Mouse (Mus musculus): ENCODE data around the gene Tdrd6. TPM values are rescaled to one million over a fixed set of nuclear protein-coding genes. Genes with fewer than 3 reads are reported as not detected.

Gene Tdrd6
- total RNA-seq (2017) = 0.12 TPM in 1 of 2 replicates, not detected in the other

DNA sequence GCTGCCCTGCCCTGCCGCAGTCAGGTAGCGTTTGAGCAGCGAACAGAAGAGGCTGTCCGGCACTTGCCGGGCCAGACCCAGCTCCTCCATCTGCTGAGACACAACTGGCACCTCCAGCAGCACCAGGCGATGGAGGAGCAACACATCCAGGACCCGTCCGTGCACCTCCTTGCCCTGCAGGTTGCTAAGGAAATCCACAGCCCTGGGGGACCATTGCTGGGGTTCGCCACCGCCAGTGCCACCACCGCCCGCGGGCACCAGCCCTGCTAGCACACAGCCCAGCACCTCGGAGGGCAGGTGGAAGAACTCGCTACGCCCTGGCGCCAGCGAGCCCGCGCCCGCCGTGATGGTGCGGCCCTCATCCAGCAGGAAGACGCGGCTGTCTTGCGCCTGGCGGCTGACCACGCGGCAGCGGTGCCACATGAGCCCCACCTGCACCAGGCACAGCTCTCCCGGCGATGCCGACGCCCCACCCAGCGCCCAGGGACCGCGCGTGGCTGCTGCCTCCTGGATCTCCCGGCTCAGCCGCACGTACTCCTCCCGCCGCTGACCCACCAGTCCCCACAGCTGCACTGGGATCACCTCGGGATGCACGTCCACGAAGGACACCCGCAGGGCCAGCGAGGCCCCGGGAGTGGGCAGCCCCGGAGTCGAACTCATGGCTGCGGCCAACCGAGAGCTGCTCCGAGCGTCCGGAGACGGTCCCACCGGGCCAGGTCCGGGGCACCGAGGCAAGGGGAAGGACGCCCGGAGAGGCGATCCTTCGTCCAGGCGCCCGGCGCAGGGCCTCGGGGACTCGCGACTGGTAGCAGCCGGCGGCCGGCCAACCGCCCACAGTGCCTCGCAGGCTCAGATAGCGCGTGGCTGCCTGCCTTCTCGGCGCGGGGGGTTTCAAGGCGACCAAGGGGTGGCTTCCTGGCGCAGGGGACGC, at the start of gene Tdrd6:
Gene Tdrd6 (minus strand): TSS at position 804 of the 931 bp plus-strand sequence.
- ATAC-seq (ENCODE audit: extremely low read depth, insufficient number of reproducible peaks, low FRiP score, poor library complexity, severe bottlenecking) = no peak

DNA sequence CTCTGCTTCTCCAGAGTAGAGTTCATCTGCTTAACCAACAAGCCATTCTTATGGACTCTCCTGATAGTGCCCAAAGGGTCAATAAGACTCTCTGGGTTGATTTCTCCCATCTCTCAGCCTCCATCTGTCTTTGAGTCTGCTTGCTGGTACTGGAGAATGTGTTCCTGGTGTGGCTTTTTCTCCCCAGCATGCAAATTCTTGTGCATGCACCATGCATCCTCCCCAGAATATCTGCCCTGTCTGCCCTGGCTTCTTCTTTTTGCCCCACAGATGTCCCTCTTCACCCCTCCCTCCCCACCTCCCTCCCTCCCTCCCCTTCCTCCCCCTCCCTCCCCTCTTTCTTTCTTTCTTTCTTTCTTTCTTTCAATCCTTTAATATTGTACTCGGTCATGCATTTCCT, 47.2 kb upstream of the Tdrd6 start:
- ATAC-seq (ENCODE audit: extremely low read depth, insufficient number of reproducible peaks, low FRiP score, poor library complexity, severe bottlenecking) = peak; percentile 58; the same call in 1 of the 2 replicates

DNA sequence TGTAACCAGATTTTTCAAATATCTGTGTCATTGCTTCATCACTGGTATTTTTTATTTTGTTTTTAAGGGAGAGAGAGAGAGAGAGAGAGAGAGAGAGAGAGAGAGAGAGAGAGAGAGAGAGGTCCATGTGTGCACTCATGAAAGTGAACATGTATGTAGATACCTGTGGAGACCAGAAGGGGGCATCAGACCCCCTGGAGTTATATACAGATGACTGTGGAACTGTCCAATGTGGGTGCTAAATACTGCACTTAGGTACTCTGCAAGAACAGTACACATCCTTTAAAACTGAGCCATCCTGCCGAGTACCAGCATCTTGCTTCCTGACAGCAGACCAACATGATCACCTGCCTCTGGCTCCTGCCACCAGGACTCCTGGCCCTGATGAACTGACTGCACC, 46.1 kb upstream of the Tdrd6 start:
- ATAC-seq (ENCODE audit: extremely low read depth, insufficient number of reproducible peaks, low FRiP score, poor library complexity, severe bottlenecking) = peak; percentile 33; the same call in 1 of the 2 replicates

DNA sequence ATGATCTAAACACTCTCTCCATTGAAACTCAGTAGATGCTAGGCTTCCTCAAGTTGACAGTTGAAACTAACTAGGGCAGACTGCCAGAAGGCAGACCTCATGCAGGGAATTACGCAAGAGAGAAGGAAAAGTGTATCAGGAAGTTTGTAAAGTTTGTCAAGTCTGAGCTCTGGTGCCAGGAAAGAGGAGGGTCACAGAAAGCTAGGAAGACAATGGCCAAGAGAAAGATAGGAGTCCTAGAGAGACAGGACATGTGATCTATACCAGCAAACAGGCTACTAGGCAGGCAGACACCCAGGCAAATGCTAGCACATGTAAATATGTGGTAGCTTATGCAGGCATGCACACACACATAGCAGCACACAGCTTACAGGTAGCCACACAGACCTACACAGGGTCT, 45.1 kb upstream of the Tdrd6 start:
- no peak for ATAC-seq (ENCODE audit: extremely low read depth, insufficient number of reproducible peaks, low FRiP score, poor library complexity, severe bottlenecking)

DNA sequence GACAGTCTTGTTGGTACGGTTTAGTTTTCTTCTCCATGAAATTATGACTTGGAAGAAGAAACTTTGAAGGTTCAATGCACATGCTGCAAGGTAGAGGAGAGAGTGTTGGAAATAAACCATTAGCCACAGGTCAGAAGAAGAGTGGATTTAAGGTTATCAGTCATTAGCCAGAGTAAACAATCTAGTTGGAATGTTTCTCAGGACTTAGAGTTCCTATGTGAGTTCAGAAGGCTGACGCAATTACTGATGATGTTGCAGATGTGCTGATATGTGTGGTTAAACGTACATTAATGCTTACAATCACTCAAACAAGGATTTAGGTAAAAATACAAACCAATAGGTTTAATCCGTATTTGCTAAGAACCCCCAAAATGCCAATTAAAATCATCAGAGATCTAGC, 41.8 kb upstream of the Tdrd6 start:
- no peak for ATAC-seq (ENCODE audit: extremely low read depth, insufficient number of reproducible peaks, low FRiP score, poor library complexity, severe bottlenecking)

DNA sequence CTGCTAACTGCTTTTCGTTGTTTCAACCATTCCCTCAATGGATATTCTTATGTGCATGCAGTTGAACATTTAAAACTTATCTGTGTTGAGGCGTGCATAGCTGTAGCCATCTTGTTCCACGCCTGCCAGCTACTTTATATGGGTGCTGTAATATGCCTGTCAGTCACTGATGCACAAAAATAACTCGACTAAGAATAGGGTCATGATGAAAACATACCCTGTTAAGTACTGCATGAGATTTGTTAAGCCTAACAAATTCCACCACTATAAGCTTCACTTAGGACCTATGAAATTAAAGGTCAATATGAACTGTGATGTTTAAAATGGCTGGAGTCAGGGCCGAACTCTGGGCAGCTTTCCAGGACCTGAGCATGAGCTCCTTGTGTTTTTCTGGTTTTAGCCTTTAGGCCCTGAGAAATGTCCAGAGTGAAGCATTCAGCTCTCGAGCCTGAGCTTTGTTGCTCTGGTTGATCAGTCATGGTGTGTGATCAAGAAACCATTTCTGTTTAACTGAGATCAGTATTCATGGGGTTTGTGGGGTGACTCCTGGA, 39.1 kb upstream of the Tdrd6 start:
- no peak for ATAC-seq (ENCODE audit: extremely low read depth, insufficient number of reproducible peaks, low FRiP score, poor library complexity, severe bottlenecking)

DNA sequence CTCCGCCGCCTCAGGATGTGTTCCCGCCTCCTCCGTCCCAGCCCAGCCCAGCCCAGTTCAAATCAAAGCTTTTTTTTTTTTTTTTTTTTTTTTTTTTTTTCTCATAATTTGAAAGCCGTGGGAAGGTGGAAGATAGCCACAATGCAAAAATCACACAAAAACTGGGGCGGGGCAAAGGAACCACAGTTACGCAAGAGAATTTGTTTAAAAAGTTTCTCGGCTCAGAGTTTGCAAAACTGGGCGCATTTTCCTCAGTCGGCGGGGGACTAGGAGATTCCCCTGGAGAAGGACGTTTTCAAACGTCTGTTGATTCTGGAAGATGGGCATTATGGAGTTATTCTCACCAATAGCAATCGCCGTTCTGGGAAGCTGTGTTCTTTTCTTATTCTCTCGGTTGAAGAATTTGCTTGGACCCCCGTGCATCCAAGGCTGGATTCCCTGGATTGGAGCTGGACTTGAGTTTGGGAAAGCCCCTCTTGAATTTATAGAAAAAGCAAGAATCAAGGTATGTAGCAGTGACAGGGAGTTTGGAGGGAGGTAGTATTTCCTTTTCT, 37.3 kb upstream of the Tdrd6 start, which contains the start of gene Cyp39a1:
Gene Cyp39a1 (plus strand): TSS at position 136 of the 554 bp plus-strand sequence.
- ATAC-seq (ENCODE audit: extremely low read depth, insufficient number of reproducible peaks, low FRiP score, poor library complexity, severe bottlenecking) = no peak

DNA sequence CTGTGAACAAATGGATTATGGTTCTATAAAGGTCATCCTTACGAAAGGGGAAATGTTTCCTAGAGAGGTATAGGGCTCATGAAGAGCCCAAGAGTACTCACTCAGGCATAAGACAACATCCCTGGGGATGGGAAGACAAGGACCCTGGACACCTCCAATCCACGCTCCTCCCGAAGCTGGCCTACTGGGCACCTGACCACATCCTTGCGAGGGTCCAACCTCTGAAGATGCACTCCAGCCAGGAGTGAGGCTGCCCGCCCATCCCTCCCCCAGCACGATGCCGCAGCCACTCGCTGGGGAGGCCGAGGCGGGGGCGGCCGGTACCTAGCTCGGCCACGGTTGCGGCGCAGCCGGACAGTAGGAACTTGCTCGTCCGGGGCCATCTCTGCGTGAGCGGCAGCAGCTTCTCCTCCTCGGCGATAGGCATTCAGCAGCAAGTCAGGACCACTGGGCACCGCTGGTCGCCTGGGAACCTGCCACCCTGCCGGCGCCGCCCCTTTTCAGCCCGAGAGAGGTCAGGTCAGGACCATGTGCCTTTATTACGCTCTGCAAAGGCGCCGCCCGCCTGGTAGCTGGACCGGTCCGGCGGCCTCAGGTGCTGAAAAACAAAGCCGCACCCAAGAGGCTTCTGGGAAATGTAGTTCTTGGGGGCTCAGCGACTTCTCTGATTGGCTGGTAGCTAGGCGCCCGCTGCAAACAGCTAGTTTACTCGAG, 36.6 kb upstream of the Tdrd6 start, which contains the start of gene Slc25a27:
Gene Slc25a27 (minus strand): TSS at position 639 of the 714 bp plus-strand sequence.
- peak; percentile 96 for ATAC-seq (ENCODE audit: extremely low read depth, insufficient number of reproducible peaks, low FRiP score, poor library complexity, severe bottlenecking)

DNA sequence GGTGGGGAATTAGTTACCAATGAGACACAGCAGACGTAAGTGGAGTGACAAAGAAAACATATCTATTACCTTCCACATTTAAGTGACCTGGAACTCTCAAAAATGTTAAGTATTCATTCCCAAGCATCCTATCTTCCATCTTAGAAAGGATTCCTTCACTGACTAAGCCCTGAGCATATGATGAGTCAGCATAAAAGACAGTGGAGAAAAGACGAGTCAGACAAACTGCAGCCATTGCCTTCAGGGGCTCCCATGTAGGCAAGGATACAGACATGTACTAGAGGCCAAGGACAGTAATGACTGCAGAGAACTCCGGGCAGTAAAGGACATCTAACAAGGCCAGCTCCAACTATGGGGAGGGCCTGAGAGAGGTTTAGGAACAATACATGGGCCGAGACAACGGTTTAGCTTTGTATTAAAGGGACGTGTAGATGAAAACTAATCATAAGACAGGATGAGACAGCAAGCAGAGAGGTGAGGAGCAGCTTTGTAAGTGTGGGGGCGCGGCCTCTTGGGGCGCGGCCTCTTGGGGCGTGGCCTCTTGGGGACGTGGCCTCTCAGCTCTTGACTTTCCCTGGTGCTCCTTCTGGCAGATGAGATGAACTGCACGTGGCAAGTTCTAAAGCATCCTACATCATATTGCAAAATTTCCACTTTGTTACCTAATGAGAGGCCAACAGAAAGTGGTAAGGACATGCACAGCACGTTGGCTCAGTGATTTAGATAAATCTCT, 21.4 kb upstream of the Tdrd6 start:
- no peak for ATAC-seq (ENCODE audit: extremely low read depth, insufficient number of reproducible peaks, low FRiP score, poor library complexity, severe bottlenecking)

DNA sequence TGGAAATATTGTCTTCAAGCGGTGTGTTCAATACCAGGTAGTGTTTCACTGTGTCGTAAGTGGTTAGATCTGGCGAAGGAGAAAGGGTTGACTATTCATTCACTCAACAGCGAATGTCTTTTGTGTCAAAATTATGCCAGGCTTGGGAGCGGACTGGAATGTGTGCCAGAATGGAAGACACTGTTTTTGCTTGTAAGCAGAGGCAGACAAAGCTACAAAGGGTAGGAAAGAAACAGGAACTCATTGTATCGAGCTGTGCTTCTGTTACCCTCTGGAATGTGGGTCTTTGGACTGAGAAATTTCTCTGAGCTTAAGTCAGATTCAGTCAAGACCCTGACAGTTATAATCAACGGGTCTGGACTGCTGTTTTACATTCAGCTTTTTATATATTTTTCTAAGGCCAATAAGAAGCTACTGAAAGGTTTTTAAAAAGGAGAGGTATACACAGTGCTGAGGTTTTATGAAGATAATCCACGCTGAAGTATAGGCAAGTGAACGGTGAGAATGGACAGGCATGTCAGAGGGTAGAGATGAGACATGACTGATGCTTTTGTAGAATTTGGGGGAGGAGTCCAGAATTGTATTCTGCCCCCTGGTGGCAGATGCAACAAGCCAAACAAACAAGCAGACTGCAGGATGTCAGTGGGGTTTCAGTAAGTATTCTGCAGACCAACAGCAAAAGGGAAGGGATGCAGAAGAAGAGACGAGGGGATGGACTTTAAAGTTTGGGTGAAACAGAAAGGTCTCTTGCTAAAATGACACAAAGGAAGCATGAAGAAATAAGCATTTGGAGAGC, 19.7 kb upstream of the Tdrd6 start:
- 0 out of 2 replicates have a peak, but pooled peaks have one; percentile 33 for ATAC-seq (ENCODE audit: extremely low read depth, insufficient number of reproducible peaks, low FRiP score, poor library complexity, severe bottlenecking)

DNA sequence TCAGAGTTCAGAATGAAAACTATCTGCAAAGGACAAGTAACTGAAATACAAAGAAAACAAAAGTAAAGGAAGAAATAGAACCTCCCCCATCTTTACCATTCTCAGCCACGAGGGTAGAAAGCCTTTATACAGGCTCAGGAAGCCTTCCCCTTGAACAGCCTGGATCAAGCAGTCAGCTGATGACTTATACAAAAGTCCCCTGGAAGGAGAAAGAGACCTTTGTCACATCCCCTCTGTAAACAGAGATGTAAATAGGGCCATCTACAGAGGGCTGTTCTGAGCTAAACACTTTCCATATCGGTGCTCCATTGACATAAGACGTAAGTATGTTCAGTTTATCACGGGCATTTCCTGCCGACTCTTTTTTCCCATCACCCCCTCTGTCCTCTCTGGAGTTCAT, 16.8 kb upstream of the Tdrd6 start:
- no peak for ATAC-seq (ENCODE audit: extremely low read depth, insufficient number of reproducible peaks, low FRiP score, poor library complexity, severe bottlenecking)

DNA sequence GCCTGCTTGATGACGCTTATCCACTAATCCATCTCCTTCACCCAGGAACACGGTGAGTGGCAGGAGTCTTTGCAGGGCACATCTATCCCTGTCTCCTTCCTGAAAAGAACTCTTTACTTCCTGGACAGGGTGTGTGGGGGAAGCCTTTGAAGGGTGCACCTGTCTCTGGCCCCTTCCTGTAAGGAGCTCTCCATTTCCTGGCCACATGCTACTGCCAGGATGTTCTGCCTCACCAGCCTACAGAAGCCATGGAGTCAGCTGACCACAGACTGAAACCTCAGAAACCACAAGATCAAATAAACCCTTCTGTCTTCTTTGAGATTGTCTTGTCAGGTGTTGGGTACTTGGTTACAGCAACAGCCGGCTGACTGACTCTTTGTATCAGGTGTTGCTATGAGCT, 15.0 kb upstream of the Tdrd6 start:
- no peak for ATAC-seq (ENCODE audit: extremely low read depth, insufficient number of reproducible peaks, low FRiP score, poor library complexity, severe bottlenecking)

DNA sequence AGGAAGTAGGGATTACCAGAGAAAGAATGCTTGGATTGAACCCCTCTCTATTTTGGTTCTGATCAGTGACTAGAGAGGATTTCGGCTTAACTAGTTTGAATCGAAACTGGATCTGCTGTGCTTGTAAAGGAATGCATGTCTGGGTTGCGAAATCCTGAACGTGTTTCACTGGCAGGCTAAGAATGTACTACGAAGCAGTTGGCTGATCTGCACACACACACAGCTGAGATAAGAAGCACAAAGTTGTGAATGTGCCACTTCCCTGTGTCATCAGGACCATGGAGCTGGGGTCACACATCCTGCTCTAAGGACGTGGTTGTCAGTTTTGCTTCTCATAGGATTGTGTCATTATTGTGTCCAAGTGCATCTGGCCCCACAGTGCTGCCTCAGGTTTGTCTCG, 14.3 kb upstream of the Tdrd6 start:
- no peak for ATAC-seq (ENCODE audit: extremely low read depth, insufficient number of reproducible peaks, low FRiP score, poor library complexity, severe bottlenecking)

DNA sequence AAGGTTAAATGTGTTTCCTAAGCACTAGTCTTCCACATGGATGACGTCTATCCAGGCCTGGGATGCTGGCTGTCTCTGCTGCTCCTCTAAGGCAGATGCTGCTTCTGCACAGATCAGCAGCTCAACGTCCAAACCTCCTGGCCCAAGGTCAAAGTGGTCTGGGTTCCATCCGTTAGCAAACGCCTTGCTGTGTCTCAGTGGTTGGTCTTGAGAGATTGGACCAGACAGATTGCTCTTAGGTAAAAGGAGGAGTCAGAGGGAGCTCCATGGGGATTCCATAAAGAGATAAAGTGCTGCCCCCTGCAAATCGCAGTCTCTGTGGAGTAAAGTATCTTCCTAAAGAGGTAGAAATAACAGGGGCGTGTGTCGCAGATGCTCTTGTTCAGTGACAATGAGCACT, 13.1 kb upstream of the Tdrd6 start:
- ATAC-seq (ENCODE audit: extremely low read depth, insufficient number of reproducible peaks, low FRiP score, poor library complexity, severe bottlenecking) = no peak

DNA sequence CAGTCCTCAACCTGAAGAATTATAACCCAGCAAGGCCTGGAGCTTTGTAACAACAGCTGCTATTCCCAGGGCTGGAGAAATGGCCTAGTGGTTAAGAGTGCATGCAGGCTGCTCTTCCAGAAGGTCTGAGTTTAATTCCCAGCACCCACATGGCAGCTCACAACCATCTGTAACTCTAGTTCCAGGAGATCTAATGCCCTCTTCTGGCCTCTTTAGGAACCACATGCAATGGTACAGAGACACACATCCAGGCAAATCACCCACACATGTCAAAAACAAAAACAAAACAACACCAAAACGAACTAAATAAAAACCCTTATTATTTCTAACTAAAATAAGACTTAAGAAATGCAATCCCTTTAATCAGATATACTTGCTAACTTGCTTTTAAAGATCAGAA, 10.7 kb upstream of the Tdrd6 start:
- no peak for ATAC-seq (ENCODE audit: extremely low read depth, insufficient number of reproducible peaks, low FRiP score, poor library complexity, severe bottlenecking)

DNA sequence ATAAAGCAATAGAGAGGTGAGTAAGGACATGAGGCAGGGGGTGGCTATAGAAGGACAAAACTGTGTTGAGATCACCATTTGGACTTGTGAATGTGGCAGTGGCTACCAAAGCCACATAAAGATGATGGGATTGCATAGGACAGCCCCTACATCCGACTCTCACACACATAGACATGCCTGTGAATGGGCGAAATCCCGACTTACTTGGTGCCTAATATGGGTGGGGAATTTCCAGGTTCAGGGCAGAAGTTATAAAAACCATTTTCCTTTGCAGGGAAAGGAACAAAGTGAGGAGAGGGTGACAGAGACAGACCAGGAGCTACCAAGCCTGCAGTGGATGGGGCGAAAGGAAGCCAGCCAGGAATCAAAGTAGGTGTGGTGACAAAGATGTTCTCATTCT, 7.0 kb upstream of the Tdrd6 start:
- ATAC-seq (ENCODE audit: extremely low read depth, insufficient number of reproducible peaks, low FRiP score, poor library complexity, severe bottlenecking) = no peak

DNA sequence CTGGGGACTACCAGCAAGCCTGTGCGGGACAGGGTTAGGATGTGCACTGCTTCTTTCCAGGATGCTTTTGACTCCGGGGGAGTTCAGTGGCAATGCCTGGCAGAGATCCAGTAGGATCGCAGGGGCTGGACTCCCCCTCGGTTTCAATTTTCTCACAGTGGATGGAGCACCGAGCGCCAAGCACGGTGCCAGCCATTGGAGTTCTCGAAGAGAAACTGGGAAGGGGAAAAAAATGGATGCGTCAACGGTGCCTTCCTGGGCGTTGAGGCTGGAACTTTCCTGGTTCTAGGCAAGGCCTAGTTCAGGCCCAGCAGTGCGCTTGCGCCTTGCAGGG, 295 bp upstream of the Tdrd6 start:
- no peak for ATAC-seq (ENCODE audit: extremely low read depth, insufficient number of reproducible peaks, low FRiP score, poor library complexity, severe bottlenecking)

DNA sequence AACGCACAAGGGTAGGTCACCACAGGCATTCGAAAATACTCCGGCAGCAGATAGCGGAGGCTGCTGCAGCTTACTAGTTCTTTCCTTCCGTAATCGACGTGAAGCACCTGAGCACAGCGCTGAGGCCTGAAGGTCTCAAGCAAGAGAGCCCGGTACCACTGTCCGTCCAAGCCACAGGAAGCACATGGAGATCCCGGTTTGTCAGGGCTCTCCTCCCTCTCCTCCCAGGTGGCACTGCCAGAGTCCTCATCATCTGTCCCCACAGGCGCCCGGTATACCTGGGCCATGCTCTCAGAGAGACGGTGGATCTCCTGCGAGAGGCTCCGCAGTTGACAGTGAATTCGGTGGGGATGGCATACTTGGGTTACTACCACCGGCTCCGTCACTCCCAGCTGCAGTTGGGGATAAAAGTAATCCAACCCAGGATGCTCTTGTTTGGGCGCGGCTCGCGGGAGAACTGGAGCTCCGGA, 1.0 kb downstream of the Tdrd6 start:
- ATAC-seq (ENCODE audit: extremely low read depth, insufficient number of reproducible peaks, low FRiP score, poor library complexity, severe bottlenecking) = no peak
